Mouse (Mus musculus): ENCODE measurements around the gene Spdye4b.

GRCm38 (mm10) chr5:143235028-143235693 is 54.3 kb downstream of the Spdye4b start, which contains the start of gene Zfp12:
- peak; percentile 41 for TF ChIP-seq CTCF (IDR thresholded peaks at IDR 0.05; ENCODE audit: low read depth)
- no peak for TF ChIP-seq EP300 (IDR thresholded peaks at IDR 0.05; ENCODE audit: low read depth)

Data from liver, postnatal 0 days (tissue).